Mouse (Mus musculus): ENCODE results near the gene Ifitm2. TPM values are rescaled to one million over a fixed set of nuclear protein-coding genes. Genes with fewer than 3 reads are reported as not detected.

Gene Ifitm2
- polyA plus RNA-seq, 1 experiment, result 279 TPM

- Histone ChIP-seq H3K4me3 (ENCODE audit: extremely low read depth, insufficient read depth, insufficient read length) (no peak overlapping the region), H3K27me3 (ENCODE audit: control insufficient read depth, insufficient read depth, low read length) (no peaks in the 10 kb centered on the region), H3K27ac (ENCODE audit: insufficient read depth, low read length) (no peak overlapping the region), H3K36me3 (ENCODE audit: control insufficient read depth, insufficient read depth, low read length) (no peaks in the 10 kb centered on the region), H3K4me1 (ENCODE audit: control insufficient read depth, insufficient read depth, insufficient read length) (no peaks in the 10 kb centered on the region)
- DNase-seq (ENCODE audit: low read depth in 1 of 2, low spot score in 2 of 2), result no peak
- 87% methylated on average over 13 of the region's 13 CpGs for whole genome bisulfite sequencing
- TF ChIP-seq CTCF (IDR thresholded peaks at IDR 0.05; ENCODE audit: extremely low read depth, insufficient read depth, insufficient read length, insufficient replicate concordance) (no peak), POLR2A (IDR thresholded peaks at IDR 0.05; ENCODE audit: low read depth, low read length) (no peak)
Measured at GRCm38 (mm10) chr7:140907131-140907530, 48.7 kb downstream of the Ifitm2 start.

- H3K27ac ChIP-seq (ENCODE audit: insufficient read depth, low read length), result no peak overlapping the region
- WGBS, result 85% methylated on average over 2 of the region's 2 CpGs
- no peak for DNase-seq (ENCODE audit: low read depth in 1 of 2, low spot score in 2 of 2)
- H3K4me1 ChIP-seq (ENCODE audit: control insufficient read depth, insufficient read depth, insufficient read length), result no peaks in the 10 kb centered on the region
- H3K36me3 ChIP-seq (ENCODE audit: control insufficient read depth, insufficient read depth, low read length), result no peaks in the 10 kb centered on the region
- no peaks in the 10 kb centered on the region for H3K27me3 ChIP-seq (ENCODE audit: control insufficient read depth, insufficient read depth, low read length)
- H3K4me3 ChIP-seq (ENCODE audit: extremely low read depth, insufficient read depth, insufficient read length), result no peak overlapping the region
- TF ChIP-seq POLR2A (IDR thresholded peaks at IDR 0.05; ENCODE audit: low read depth, low read length), result no peak
- TF ChIP-seq CTCF (IDR thresholded peaks at IDR 0.05; ENCODE audit: extremely low read depth, insufficient read depth, insufficient read length, insufficient replicate concordance), result no peak
Measured at GRCm38 (mm10) chr7:140905642-140906081, 50.1 kb downstream of the Ifitm2 start.

Other genes starting within 250 kb of the Ifitm2 start
- 0.36 and 1.3 TPM in 2 replicates for gene Cyp2e1, start 192.2 kb downstream of the Ifitm2 start, polyA plus RNA-seq (2012; rRNA removed)
- gene Syce1, start 168.1 kb downstream of the Ifitm2 start, polyA plus RNA-seq (2012; rRNA removed), result 0.07 and 0.11 TPM in 2 replicates
- gene Zfp941, start 133.8 kb downstream of the Ifitm2 start, polyA plus RNA-seq (2012; rRNA removed), result not detected in 2 replicates
- 1.1 and 1.5 TPM in 2 replicates for gene Urah, start 121.0 kb downstream of the Ifitm2 start, polyA plus RNA-seq (2012; rRNA removed)
- gene Scgb1c1, start 110.4 kb downstream of the Ifitm2 start, polyA plus RNA-seq (2012; rRNA removed), result 0.25 TPM in 1 of 2 replicates, not detected in the other
- not detected in 2 replicates for gene Odf3, start 108.2 kb downstream of the Ifitm2 start, polyA plus RNA-seq (2012; rRNA removed)
- gene Gm45785, start 99.7 kb downstream of the Ifitm2 start, polyA plus RNA-seq (2012; rRNA removed), result not detected in 2 replicates
- 104 and 117 TPM in 2 replicates for gene Ric8a, start 99.0 kb downstream of the Ifitm2 start, polyA plus RNA-seq (2012; rRNA removed)
- 16.9 and 19.0 TPM in 2 replicates for gene Bet1l, start 98.4 kb downstream of the Ifitm2 start, polyA plus RNA-seq (2012; rRNA removed)
- 39.6 and 43.0 TPM in 2 replicates for gene Psmd13, start 74.0 kb downstream of the Ifitm2 start, polyA plus RNA-seq (2012; rRNA removed)
- gene Sirt3, start 73.7 kb downstream of the Ifitm2 start, polyA plus RNA-seq (2012; rRNA removed), result 13.3 and 15.0 TPM in 2 replicates
- not detected in 2 replicates for gene Cox8b, start 55.5 kb downstream of the Ifitm2 start, polyA plus RNA-seq (2012; rRNA removed)
- gene Nlrp6, start 35.1 kb downstream of the Ifitm2 start, polyA plus RNA-seq (2012; rRNA removed), result 0.12 and 0.32 TPM in 2 replicates
- 21.2 and 26.0 TPM in 2 replicates for gene Pgghg, start 14.6 kb downstream of the Ifitm2 start, polyA plus RNA-seq (2012; rRNA removed)
- 1.2 and 1.3 TPM in 2 replicates for gene Ifitm5, start 5.7 kb downstream of the Ifitm2 start, polyA plus RNA-seq (2012; rRNA removed)
- gene Gm45717, start 50 bp downstream of the Ifitm2 start, polyA plus RNA-seq (2012; rRNA removed), result not detected in 2 replicates
- gene Ifitm1, start 11.2 kb upstream of the Ifitm2 start, polyA plus RNA-seq (2012; rRNA removed), result 159 and 265 TPM in 2 replicates
- 177 and 277 TPM in 2 replicates for gene Ifitm3, start 54.8 kb upstream of the Ifitm2 start, polyA plus RNA-seq (2012; rRNA removed)
- 25.5 and 45.9 TPM in 2 replicates for gene Ifitm6, start 61.9 kb upstream of the Ifitm2 start, polyA plus RNA-seq (2012; rRNA removed)
- gene Gm17387, start 73.1 kb upstream of the Ifitm2 start, polyA plus RNA-seq (2012; rRNA removed), result not detected in 2 replicates
- gene B4galnt4, start 105.1 kb upstream of the Ifitm2 start, polyA plus RNA-seq (2012; rRNA removed), result 0.79 and 1.9 TPM in 2 replicates
- 30.1 and 36.7 TPM in 2 replicates for gene Pkp3, start 122.2 kb upstream of the Ifitm2 start, polyA plus RNA-seq (2012; rRNA removed)
- gene Sigirr, start 144.6 kb upstream of the Ifitm2 start, polyA plus RNA-seq (2012; rRNA removed), result 35.8 and 45.5 TPM in 2 replicates
- 0.02 and 0.23 TPM in 2 replicates for gene Ano9, start 161.8 kb upstream of the Ifitm2 start, polyA plus RNA-seq (2012; rRNA removed)
- gene Ptdss2, start 166.4 kb upstream of the Ifitm2 start, polyA plus RNA-seq (2012; rRNA removed), result 26.8 and 27.0 TPM in 2 replicates
- gene Rnh1, start 216.9 kb upstream of the Ifitm2 start, polyA plus RNA-seq (2012; rRNA removed), result 90.8 and 113 TPM in 2 replicates
- gene Hras, start 238.0 kb upstream of the Ifitm2 start, polyA plus RNA-seq (2012; rRNA removed), result 29.0 and 33.2 TPM in 2 replicates
- gene Lrrc56, start 238.2 kb upstream of the Ifitm2 start, polyA plus RNA-seq (2012; rRNA removed), result 5.2 and 5.5 TPM in 2 replicates